In genomic region chr14:78432471-78432870, GRCm38 (mm10) we compare ENCODE assay signal across 26 mouse cellular contexts.
DNase-seq lines count a peak whose midpoint lies in the region; ATAC-seq and TF ChIP-seq lines count a peak whose summit lies in the region.
"Had no signal": no experiment of that assay in that cellular context is flagged by ENCODE, and none has a peak within 500 bp of the region (broad histone marks: within the 10 kb centered on the region; RNA-seq: fewer than 3 reads in every experiment).

No protein-coding gene starts in this region.

- no peaks in the 10 kb centered on the region for H3K27me3 ChIP-seq in forebrain, embryonic 13.5 days
- no peaks in the 10 kb centered on the region for H3K27me3 ChIP-seq in forebrain, embryonic 15.5 days
- no peaks in the 10 kb centered on the region for H3K27me3 ChIP-seq in thymus, adult 2 months (ENCODE audit: control insufficient read depth, insufficient read depth, low read length)
- H3K27me3 ChIP-seq: embryonic facial prominence, embryonic 15.5 days; heart, embryonic 15.5 days; intestine, embryonic 15.5 days; limb, embryonic 13.5 days; liver, embryonic 12.5 days; midbrain, embryonic 12.5 days; neural tube, embryonic 13.5 days; Patski had no signal

- DNase-seq in thymus, adult 2 months, result peak; percentile 13
- no peak for DNase-seq in thymus, postnatal 10 days (ENCODE audit: low spot score in 2 of 2)
- DNase-seq in retina, embryonic 14.5 days (ENCODE audit: low spot score), result peak; percentile 16
- no peak for DNase-seq in layer of hippocampus, postnatal 36 days
- DNase-seq: adrenal gland, adult 2 months; cerebellum, adult 11 months; gastrocnemius, postnatal 36 days; heart, postnatal 36 days; kidney, adult 8-10 months; kidney, postnatal 14 days; lung, adult 18-20 months; lung, postnatal 14 days had no signal

- 61% methylated on average over 4 of the region's 4 CpGs for WGBS in forebrain, embryonic 13.5 days
- 56% methylated on average over 4 of the region's 4 CpGs for WGBS in forebrain, embryonic 15.5 days
- 77% methylated on average over 4 of the region's 4 CpGs for WGBS in thymus, adult 2 months

- no peak overlapping the region for H3K27ac ChIP-seq in forebrain, embryonic 13.5 days
- H3K27ac ChIP-seq in forebrain, embryonic 15.5 days (replicated peaks), result no peak overlapping the region
- peak overlapping the region; percentile 89 for H3K27ac ChIP-seq in thymus, adult 2 months (ENCODE audit: control insufficient read depth, insufficient read depth, low read length)
- H3K27ac ChIP-seq: embryonic facial prominence, embryonic 15.5 days; heart, embryonic 15.5 days; hindbrain, embryonic 14.5 days; intestine, embryonic 15.5 days; layer of hippocampus, adult 2 months; limb, embryonic 13.5 days; liver, embryonic 12.5 days; midbrain, embryonic 12.5 days; neural tube, embryonic 13.5 days had no signal

- no peak overlapping the region for H3K4me2 ChIP-seq in forebrain, embryonic 13.5 days
- no peak overlapping the region for H3K4me2 ChIP-seq in forebrain, embryonic 15.5 days (replicated peaks)
- H3K4me2 ChIP-seq: embryonic facial prominence, embryonic 15.5 days; heart, embryonic 15.5 days; hindbrain, embryonic 14.5 days; intestine, embryonic 15.5 days; limb, embryonic 13.5 days; liver, embryonic 12.5 days; midbrain, embryonic 12.5 days; neural tube, embryonic 13.5 days had no signal

- no peaks in the 10 kb centered on the region for H3K9me3 ChIP-seq in forebrain, embryonic 13.5 days (replicated peaks)
- no peaks in the 10 kb centered on the region for H3K9me3 ChIP-seq in forebrain, embryonic 15.5 days
- H3K9me3 ChIP-seq: embryonic facial prominence, embryonic 15.5 days; heart, embryonic 15.5 days; intestine, embryonic 15.5 days; limb, embryonic 13.5 days; liver, embryonic 12.5 days; midbrain, embryonic 12.5 days; neural tube, embryonic 13.5 days had no signal

- peak overlapping the region; percentile 6; the same call in 1 of the 2 replicates for H3K9ac ChIP-seq in forebrain, embryonic 13.5 days
- H3K9ac ChIP-seq in forebrain, embryonic 15.5 days (replicated peaks), result no peak overlapping the region
- H3K9ac ChIP-seq: embryonic facial prominence, embryonic 15.5 days; heart, embryonic 15.5 days; hindbrain, embryonic 14.5 days; intestine, embryonic 15.5 days; limb, embryonic 13.5 days; liver, embryonic 12.5 days; midbrain, embryonic 12.5 days; neural tube, embryonic 13.5 days had no signal

- H3K4me3 ChIP-seq in forebrain, embryonic 13.5 days, result no peak overlapping the region
- H3K4me3 ChIP-seq in forebrain, embryonic 15.5 days, result no peak overlapping the region
- no peak overlapping the region for H3K4me3 ChIP-seq in thymus, adult 2 months (ENCODE audit: control insufficient read depth, insufficient read depth, low read length)
- H3K4me3 ChIP-seq: embryonic facial prominence, embryonic 15.5 days; heart, embryonic 15.5 days; intestine, embryonic 15.5 days; layer of hippocampus, adult 2 months; limb, embryonic 13.5 days; liver, embryonic 12.5 days; midbrain, embryonic 12.5 days; neural tube, embryonic 13.5 days had no signal

- no peaks in the 10 kb centered on the region for H3K36me3 ChIP-seq in forebrain, embryonic 13.5 days (ENCODE audit: poor library complexity, severe bottlenecking)
- no peaks in the 10 kb centered on the region for H3K36me3 ChIP-seq in forebrain, embryonic 15.5 days
- H3K36me3 ChIP-seq in thymus, adult 2 months (ENCODE audit: control insufficient read depth, insufficient read depth, low read length), result no peaks in the 10 kb centered on the region
- H3K36me3 ChIP-seq: embryonic facial prominence, embryonic 15.5 days; heart, embryonic 15.5 days; intestine, embryonic 15.5 days; limb, embryonic 13.5 days; liver, embryonic 12.5 days; midbrain, embryonic 12.5 days; neural tube, embryonic 13.5 days had no signal

- TF ChIP-seq CTCF in thymus, adult 2 months (IDR thresholded peaks at IDR 0.05; ENCODE audit: borderline replicate concordance, control insufficient read depth, extremely low read depth, insufficient read depth, low read length, poor library complexity), result no peak

- H3K4me1 ChIP-seq in forebrain, embryonic 13.5 days, result no peaks in the 10 kb centered on the region
- H3K4me1 ChIP-seq in forebrain, embryonic 15.5 days, result no peaks in the 10 kb centered on the region
- H3K4me1 ChIP-seq in thymus, adult 2 months (replicated peaks; ENCODE audit: control insufficient read depth, insufficient read depth, low read length), result peaks cover 50% of the 10 kb centered on the region
- H3K4me1 ChIP-seq: heart, embryonic 15.5 days; intestine, embryonic 15.5 days; midbrain, embryonic 12.5 days had no signal

- ATAC-seq in forebrain, embryonic 13.5 days, result no peak
- no peak for ATAC-seq in forebrain, embryonic 15.5 days (replicated peaks)
- no peak for ATAC-seq in frontal cortex, adult (ENCODE audit: low TSS enrichment)
- ATAC-seq: forebrain, embryonic 16.5 days; intestine, embryonic 15.5 days; liver, embryonic 12.5 days; Patski had no signal

- TF ChIP-seq POLR2A in thymus, adult 2 months (IDR thresholded peaks at IDR 0.05; ENCODE audit: control insufficient read depth, extremely low read depth, insufficient read depth, low read length, poor library complexity), result no peak

Comparison
In these comparisons a context has a peak if more than half of its experiments do, and no peak if none do; other contexts are left out.
1. DNase-seq: peak in thymus, adult 2 months (single experiment) and retina, embryonic 14.5 days (single experiment); none in thymus, postnatal 10 days (0 of 2) and layer of hippocampus, postnatal 36 days (0 of 2).